Mouse (Mus musculus) hindbrain, embryonic 13.5 days (tissue): ENCODE measurements around the gene Lipm. TPM values are rescaled to one million over a fixed set of nuclear protein-coding genes. Genes with fewer than 3 reads are reported as not detected.

Experiments
- ATAC-seq: fragments of 200-750 bp; cut with Nextera tagmentation; 2 replicates; pipeline ENCODE4 v1.8.0; 2017; ENCODE audit warnings: moderate TSS enrichment; ENCODE audit not compliant: low FRiP score
- H3K27ac ChIP-seq: fragments of 300-500 bp; sonication (generic); 2 replicates; pipeline ENCODE4 v1.5.1; 2015; ENCODE audit warnings: inconsistent platforms, mild to moderate bottlenecking, moderate library complexity
- H3K27me3 ChIP-seq: fragments of 300-500 bp; sonication (generic); 2 replicates; pipeline ENCODE4 v1.6.1; 2015; ENCODE audit warnings: mild to moderate bottlenecking, inconsistent platforms
- H3K36me3 ChIP-seq: fragments of 300-500 bp; sonication (generic); 2 replicates; pipeline ENCODE4 v1.6.1; 2015; ENCODE audit warnings: mild to moderate bottlenecking, inconsistent platforms
- H3K4me1 ChIP-seq: fragments of 300-500 bp; sonication (generic); replicated peaks from 2 replicates; pipeline ENCODE4 v1.6.1; 2015; ENCODE audit warnings: inconsistent platforms
- H3K4me2 ChIP-seq: fragments of 300-500 bp; sonication (generic); 2 replicates; pipeline ENCODE4 v1.6.1; 2015; ENCODE audit warnings: inconsistent platforms, mild to moderate bottlenecking, moderate library complexity
- H3K4me3 ChIP-seq: fragments of 300-500 bp; sonication (generic); 2 replicates; pipeline ENCODE4 v1.5.1; 2015; ENCODE audit warnings: mild to moderate bottlenecking, inconsistent platforms
- H3K9ac ChIP-seq: fragments of 300-500 bp; sonication (generic); 2 replicates; pipeline ENCODE4 v1.6.1; 2015; ENCODE audit warnings: mild to moderate bottlenecking, inconsistent platforms
- H3K9me3 ChIP-seq: fragments of 300-500 bp; sonication (generic); 2 replicates; pipeline ENCODE4 v1.6.1; 2016; ENCODE audit warnings: inconsistent platforms
- WGBS: fragments of 180-500 bp; shearing (Covaris S2); methylation state at CpG from one replicate; pipeline ENCODE4 v1.1.7; 2015; 5-methylcytosine and 5-hydroxymethylcytosine counted together
- microRNA-seq: library from miRNA; unstranded; fragments of <30 nt; microRNA quantifications from one replicate; pipeline ENCODE4, GENCODE M21; 2016
- polyA plus RNA-seq: library from polyadenylated mRNA; unstranded; fragments of >200 nt; fragmentation: Nextera tagmentation; extraction: Ambion mirVana; gene quantifications from 2 replicates; pipeline ENCODE4 v1.2.1, GENCODE M21; 2015

The Lipm gene
- polyA plus RNA-seq, 1 experiment from 2014 or later = not detected

GRCm38 (mm10) chr19:34169121-34169520 is 68.4 kb downstream of the Lipm start:
- Histone ChIP-seq H3K27ac (no peak overlapping the region), H3K4me2 (no peak overlapping the region), H3K9me3 (no peaks in the 10 kb centered on the region), H3K4me3 (no peak overlapping the region), H3K9ac (no peak overlapping the region), H3K4me1 (no peaks in the 10 kb centered on the region), H3K27me3 (no peaks in the 10 kb centered on the region), H3K36me3 (no peaks in the 10 kb centered on the region)
- ATAC-seq = no peak

- H3K36me3 ChIP-seq = no peaks in the 10 kb centered on the region
- no peak overlapping the region for H3K4me2 ChIP-seq
- no peak overlapping the region for H3K9ac ChIP-seq
- H3K9me3 ChIP-seq = no peaks in the 10 kb centered on the region
- ATAC-seq = no peak
- H3K4me3 ChIP-seq = no peak overlapping the region
- H3K4me1 ChIP-seq = no peaks in the 10 kb centered on the region
- WGBS = 90% methylated on average over 3 of the region's 3 CpGs
- H3K27me3 ChIP-seq = no peaks in the 10 kb centered on the region
- H3K27ac ChIP-seq = no peak overlapping the region
Measured at GRCm38 (mm10) chr19:34171167-34171566, 70.4 kb downstream of the Lipm start.

Small RNA genes within 50 kb of the gene (microRNA-seq; reads per million reads assigned to microRNA genes)
- not detected for gene Gm23334

Other genes starting within 250 kb of the Lipm start
- gene Lipf, start 139.7 kb upstream of the Lipm start, polyA plus RNA-seq = not detected in 2 replicates
- gene Lipk, start 92.6 kb upstream of the Lipm start, polyA plus RNA-seq = not detected in 2 replicates
- not detected in 2 replicates for gene Lipn, start 33.6 kb upstream of the Lipm start, polyA plus RNA-seq
- gene Ankrd22, start 65.1 kb downstream of the Lipm start, polyA plus RNA-seq = not detected in 2 replicates
- 9.9 and 10.5 TPM in 2 replicates for gene Stambpl1, start 91.3 kb downstream of the Lipm start, polyA plus RNA-seq
- gene Acta2, start 154.7 kb downstream of the Lipm start, polyA plus RNA-seq = 19.5 and 30.0 TPM in 2 replicates
- gene Fas, start 189.7 kb downstream of the Lipm start, polyA plus RNA-seq = 0.62 and 0.94 TPM in 2 replicates